Comparison of ENCODE assay signal across 24 mouse cellular contexts in genomic region chr17:57887742-57888389, GRCm38 (mm10).
DNase-seq lines count a peak whose midpoint lies in the region; ATAC-seq and TF ChIP-seq lines count a peak whose summit lies in the region.
"Had no signal": no experiment of that assay in that cellular context is flagged by ENCODE, and none has a peak within 500 bp of the region (broad histone marks: within the 10 kb centered on the region; RNA-seq: fewer than 3 reads in every experiment).

No protein-coding gene starts in this region.

- intact Hi-C loops in heart, postnatal 36 days (cut with DNase I), result no loop called here

- no peaks in the 10 kb centered on the region for H3K36me3 ChIP-seq in intestine, embryonic 15.5 days
- no peaks in the 10 kb centered on the region for H3K36me3 ChIP-seq in intestine, postnatal 0 days (ENCODE audit: control insufficient read depth, insufficient read depth)
- H3K36me3 ChIP-seq: embryonic facial prominence, embryonic 10.5 days; embryonic facial prominence, embryonic 12.5 days; forebrain, embryonic 15.5 days; G1E had no signal

- H3K4me1 ChIP-seq in intestine, embryonic 15.5 days (replicated peaks), result no peaks in the 10 kb centered on the region
- no peaks in the 10 kb centered on the region for H3K4me1 ChIP-seq in intestine, postnatal 0 days (replicated peaks; ENCODE audit: control insufficient read depth, insufficient read depth, low read length)
- H3K4me1 ChIP-seq: embryonic facial prominence, embryonic 10.5 days; embryonic facial prominence, embryonic 12.5 days; forebrain, embryonic 13.5 days; forebrain, embryonic 15.5 days had no signal

- no peak for TF ChIP-seq CTCF in intestine, postnatal 0 days (IDR thresholded peaks at IDR 0.05; ENCODE audit: low read depth)

- DNase-seq in adrenal gland, adult 2 months, result peak; percentile 3
- DNase-seq in adrenal gland, postnatal 25 days, result no peak
- DNase-seq in heart, postnatal 36 days, result no peak
- DNase-seq in right cerebral cortex, postnatal 25 days, result no peak
- DNase-seq: adrenal gland, postnatal 10 days; adrenal gland, postnatal 36 days; B cell, adult 2 months; cerebellum, adult 11-12 months; cerebellum, adult 2 months; cerebellum, adult 9-10 months; cerebellum, postnatal 10 days; cerebellum, postnatal 25 days; forebrain, postnatal 0 days had no signal

- 61% methylated on average over 4 of the region's 4 CpGs for whole genome bisulfite sequencing in intestine, embryonic 15.5 days
- WGBS in intestine, postnatal 0 days, result 34% methylated on average over 4 of the region's 4 CpGs

- no peak overlapping the region for H3K9ac ChIP-seq in intestine, embryonic 15.5 days
- H3K9ac ChIP-seq in intestine, postnatal 0 days (ENCODE audit: low read depth, low read length), result no peak overlapping the region
- H3K9ac ChIP-seq: embryonic facial prominence, embryonic 12.5 days; forebrain, embryonic 13.5 days; forebrain, embryonic 15.5 days; forebrain, postnatal 0 days had no signal

- no peaks in the 10 kb centered on the region for H3K27me3 ChIP-seq in intestine, embryonic 15.5 days (replicated peaks)
- no peaks in the 10 kb centered on the region for H3K27me3 ChIP-seq in intestine, postnatal 0 days (replicated peaks; ENCODE audit: control insufficient read depth, insufficient read depth, low read length)
- H3K27me3 ChIP-seq: CH12.LX; embryonic facial prominence, embryonic 12.5 days; forebrain, embryonic 13.5 days; forebrain, embryonic 15.5 days; Patski had no signal

- no peaks in the 10 kb centered on the region for H3K9me3 ChIP-seq in intestine, embryonic 15.5 days
- H3K9me3 ChIP-seq in intestine, postnatal 0 days (ENCODE audit: control insufficient read depth), result no peaks in the 10 kb centered on the region
- H3K9me3 ChIP-seq: embryonic facial prominence, embryonic 10.5 days; embryonic facial prominence, embryonic 12.5 days; forebrain, embryonic 13.5 days; forebrain, embryonic 15.5 days had no signal

- ATAC-seq in intestine, embryonic 15.5 days, result peak; percentile 90
- peak; percentile 61 for ATAC-seq in intestine, postnatal 0 days
- ATAC-seq: activated CD4-positive, CD25-positive, alpha-beta regulatory T cell, adult 4 months; CD4-positive, CD25-positive, alpha-beta regulatory T cell, adult 4 months; forebrain, embryonic 13.5 days; forebrain, embryonic 15.5 days; forebrain, postnatal 0 days; Patski had no signal

- no peak overlapping the region for H3K4me3 ChIP-seq in intestine, embryonic 15.5 days (replicated peaks)
- no peak overlapping the region for H3K4me3 ChIP-seq in intestine, postnatal 0 days (ENCODE audit: low read depth, low read length)
- H3K4me3 ChIP-seq: embryonic facial prominence, embryonic 10.5 days; embryonic facial prominence, embryonic 12.5 days; forebrain, embryonic 13.5 days; forebrain, embryonic 15.5 days had no signal

- no peak overlapping the region for H3K27ac ChIP-seq in intestine, embryonic 15.5 days
- no peak overlapping the region for H3K27ac ChIP-seq in intestine, postnatal 0 days (ENCODE audit: low read depth, low read length)
- H3K27ac ChIP-seq: embryonic facial prominence, embryonic 10.5 days; embryonic facial prominence, embryonic 12.5 days; forebrain, embryonic 13.5 days; forebrain, embryonic 15.5 days had no signal

- no peak overlapping the region for H3K4me2 ChIP-seq in intestine, embryonic 15.5 days (replicated peaks)
- H3K4me2 ChIP-seq in intestine, postnatal 0 days (replicated peaks; ENCODE audit: low read depth), result no peak overlapping the region
- H3K4me2 ChIP-seq: embryonic facial prominence, embryonic 12.5 days; forebrain, embryonic 13.5 days; forebrain, embryonic 15.5 days had no signal
